Mouse (Mus musculus) lung, adult 18-20 months (tissue): ENCODE results near the gene Ccdc126.

Source experiments
- DNase-seq, 2 experiments: peaks; one replicate each; pipeline ENCODE4 v3.0.0; 2022; ENCODE audit warnings: mixed read lengths in 2 of 2

The Ccdc126 gene

DNA sequence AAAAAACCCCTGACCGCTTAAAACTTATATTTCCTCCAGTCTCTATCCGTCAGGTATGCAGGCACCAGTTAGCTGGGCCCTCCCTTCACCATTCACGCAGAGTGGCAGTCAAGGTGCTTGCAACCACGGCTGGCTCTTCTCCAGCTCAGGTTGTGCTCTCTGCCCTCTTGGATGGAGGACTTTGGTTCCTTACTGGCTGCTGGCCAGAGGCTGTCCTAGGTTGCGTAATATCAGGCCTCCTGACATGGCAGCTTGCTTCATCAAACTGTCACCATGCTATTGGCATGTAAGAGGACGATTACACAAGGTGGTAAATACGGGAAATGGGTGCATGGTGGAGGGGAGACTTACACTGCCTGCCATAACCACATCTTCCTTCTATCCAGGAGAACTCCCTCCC, 30.8 kb downstream of the Ccdc126 start:
- DNase-seq = peak; percentile 90 to 93

DNA sequence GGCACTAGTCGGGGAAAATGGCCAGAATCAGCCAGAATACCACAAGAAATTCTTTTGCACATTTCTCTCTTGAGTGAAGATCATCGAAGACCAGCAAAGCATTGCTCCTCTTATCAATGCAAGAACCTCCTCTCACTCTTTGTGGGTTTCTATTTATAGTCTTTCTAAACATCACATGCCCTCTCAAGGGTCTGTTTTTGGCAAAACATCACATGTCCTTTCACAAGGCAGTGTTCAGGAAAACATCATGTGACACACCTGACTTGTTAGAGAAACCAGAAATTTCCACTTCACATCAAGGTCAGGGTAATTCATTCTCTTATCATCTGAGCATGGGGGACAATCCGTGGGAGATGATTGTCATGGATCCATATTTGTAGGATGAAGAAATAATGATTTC, 35.5 kb downstream of the Ccdc126 start:
- DNase-seq = no peak

- no peak for DNase-seq
These were observed 36.1 kb downstream of the Ccdc126 start for GRCm38 (mm10) chr6:49355171-49355570.

DNA sequence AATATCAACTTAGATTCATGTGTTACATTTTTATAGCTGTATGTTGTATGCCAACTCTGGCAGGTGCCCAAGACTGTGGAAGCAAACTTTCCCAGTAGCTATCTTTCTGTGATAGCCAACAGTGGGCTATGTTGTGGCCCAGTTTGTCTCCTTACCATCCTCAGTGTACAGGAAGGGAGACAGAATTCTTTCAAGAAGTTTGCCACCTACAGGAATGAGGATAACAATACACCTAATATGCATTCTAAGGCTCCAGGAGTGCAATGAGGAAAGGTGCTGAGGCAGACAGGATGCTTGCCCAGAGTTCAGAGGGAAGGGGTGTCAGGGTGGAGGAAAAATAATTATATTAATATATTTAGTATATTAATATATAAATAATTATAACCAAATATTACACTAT, 41.3 kb downstream of the Ccdc126 start:
- DNase-seq = no peak

DNA sequence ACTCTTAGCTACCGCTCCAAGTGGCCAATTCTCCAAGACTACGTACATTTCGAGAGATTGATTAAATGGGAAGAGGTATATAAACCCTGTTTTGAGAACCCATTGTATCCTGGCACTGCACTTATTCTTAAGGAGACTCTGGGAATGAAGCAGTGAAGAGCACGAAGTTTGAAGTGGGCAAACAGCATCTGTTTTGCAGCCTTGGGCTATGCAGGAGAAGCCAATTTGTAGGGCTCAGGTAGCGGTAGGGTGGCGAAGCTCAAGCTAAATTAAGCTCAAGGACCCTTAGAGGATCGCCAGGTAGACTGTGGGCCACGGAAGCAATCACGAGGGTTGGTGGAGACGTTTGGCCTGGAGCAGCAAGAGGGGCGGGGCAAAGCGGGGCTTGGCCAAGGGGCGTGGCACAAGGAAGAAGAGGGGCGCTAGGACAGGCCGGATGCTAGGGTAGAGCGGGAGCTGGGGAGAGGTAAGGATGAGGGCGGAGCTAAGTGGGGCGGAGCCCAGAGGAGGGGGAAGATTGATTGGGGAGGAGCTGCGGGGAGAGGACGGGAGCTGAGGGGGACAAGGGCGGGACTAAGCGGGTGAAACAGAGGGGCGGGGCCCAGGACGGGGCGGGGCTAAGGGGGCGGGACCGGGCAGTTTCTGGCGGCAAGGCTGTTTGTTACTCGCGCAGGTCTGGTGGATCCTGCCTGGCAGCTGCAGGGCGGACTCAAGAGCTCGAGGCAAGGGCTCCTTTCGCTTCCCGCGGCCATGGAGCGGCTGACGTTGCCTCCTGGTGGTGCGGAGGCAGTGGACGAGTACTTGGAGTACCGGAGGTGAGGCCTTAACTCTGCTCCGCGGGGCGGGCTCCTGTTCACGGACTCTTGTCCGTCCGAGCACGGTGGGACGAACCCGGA, 48.3 kb downstream of the Ccdc126 start, which contains the start of gene Fam221a:
Gene Fam221a, plus strand, starts transcription at position 581 of the 896 bp plus-strand sequence.
- peak; percentile 97 to 98 for DNase-seq

DNA sequence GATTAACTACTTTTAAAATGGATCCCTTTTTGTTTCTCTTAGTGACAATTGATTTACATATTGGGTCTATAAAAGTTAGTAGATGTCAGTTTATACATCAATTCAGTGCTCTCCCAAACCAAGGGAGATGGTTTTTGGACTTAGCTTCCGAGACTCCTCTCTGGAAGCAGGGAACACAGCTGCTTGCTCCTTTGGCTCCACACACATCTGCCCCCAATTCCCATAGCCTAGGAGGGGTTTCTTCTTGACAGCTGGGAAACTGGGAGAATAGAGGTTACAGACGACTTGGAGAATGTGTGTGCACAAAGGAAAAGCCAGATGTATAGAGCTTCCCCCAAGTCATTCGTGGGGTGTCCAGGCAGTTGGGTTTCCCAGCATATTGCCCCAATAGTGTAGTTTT, 49.1 kb downstream of the Ccdc126 start:
- DNase-seq = no peak

- DNase-seq = no peak
These were observed 53.6 kb downstream of the Ccdc126 start for GRCm38 (mm10) chr6:49372705-49373104.

- peak in 1 of 2 experiments; percentile 38 for DNase-seq
These were observed 54.9 kb downstream of the Ccdc126 start for GRCm38 (mm10) chr6:49373943-49374342.

GRCm38 (mm10) chr6:49378328-49378727, 59.3 kb downstream of the Ccdc126 start:
- DNase-seq = peak; percentile 41 to 62
